Mouse (Mus musculus) intestine, embryonic 16.5 days (tissue): ENCODE measurements around the gene Sgpp1. TPM values are rescaled to one million over a fixed set of nuclear protein-coding genes. Genes with fewer than 3 reads are reported as not detected.

Source experiments
- ATAC-seq: fragments of 200-750 bp; cut with Nextera tagmentation; 2 replicates; pipeline ENCODE4 v1.8.0; 2017; ENCODE audit warnings: moderate TSS enrichment, moderate library complexity
- H3K27ac ChIP-seq: fragments of 300-500 bp; sonication (generic); 2 replicates; pipeline ENCODE4 v1.5.1; 2014; ENCODE audit warnings: mild to moderate bottlenecking, low read length
- H3K27me3 ChIP-seq: fragments of 300-500 bp; sonication (generic); replicated peaks from 2 replicates; pipeline ENCODE4 v1.6.1; 2014; ENCODE audit warnings: low read length, control low read depth, mixed read lengths; ENCODE audit not compliant: control insufficient read depth, insufficient read depth
- H3K36me3 ChIP-seq: fragments of 300-500 bp; sonication (generic); 2 replicates; pipeline ENCODE4 v1.6.1; 2014; ENCODE audit warnings: low read length, control low read depth; ENCODE audit not compliant: control insufficient read depth, insufficient read depth
- H3K4me1 ChIP-seq: fragments of 300-500 bp; sonication (generic); 2 replicates; pipeline ENCODE4 v1.6.1; 2014; ENCODE audit warnings: low read length, control low read depth, mixed read lengths; ENCODE audit not compliant: control insufficient read depth, insufficient read depth
- H3K4me2 ChIP-seq: fragments of 300-500 bp; sonication (generic); 2 replicates; pipeline ENCODE4 v1.6.1; 2014; ENCODE audit warnings: low read depth, low read length, control low read depth
- H3K4me3 ChIP-seq: fragments of 300-500 bp; sonication (generic); 2 replicates; pipeline ENCODE4 v1.5.1; 2014; ENCODE audit warnings: mild to moderate bottlenecking, low read length
- H3K9ac ChIP-seq: fragments of 300-500 bp; sonication (generic); 2 replicates; pipeline ENCODE4 v1.6.1; 2014; ENCODE audit warnings: low read depth, low read length
- H3K9me3 ChIP-seq: fragments of 300-500 bp; sonication (generic); 2 replicates; pipeline ENCODE4 v1.6.1; 2016; ENCODE audit warnings: low read length, control low read depth; ENCODE audit not compliant: control insufficient read depth
- WGBS: fragments of 180-500 bp; shearing (Covaris S2); extraction: QIAGEN DNeasy Blood & Tissue Kit; methylation state at CpG from one replicate; pipeline ENCODE4 v1.1.7; 2014; 5-methylcytosine and 5-hydroxymethylcytosine counted together
- polyA plus RNA-seq: library from polyadenylated mRNA; unstranded; fragments of >200 nt; fragmentation: Nextera tagmentation; extraction: Ambion mirVana; gene quantifications from 2 replicates; pipeline ENCODE4 v1.2.1, GENCODE M21; 2015

Sgpp1 gene
- polyA plus RNA-seq, result 9.6 and 12.6 TPM in 2 replicates

- Histone ChIP-seq H3K27ac (peak within 1 kb of the TSS; percentile 68), H3K4me3 (peak within 1 kb of the TSS; percentile 86), H3K4me1 (peaks cover 16% of the 10 kb centered on the region), H3K4me2 (peak within 1 kb of the TSS; percentile 96), H3K36me3 (no peaks in the 10 kb centered on the region), H3K9ac (peak within 1 kb of the TSS; percentile 87), H3K27me3 (no peaks in the 10 kb centered on the region), H3K9me3 (no peaks in the 10 kb centered on the region)
- peak; percentile 92 for ATAC-seq
- under 1% methylated on average over 102 of the region's 105 CpGs for WGBS
Measured at GRCm38 (mm10) chr12:75735246-75736200, at the start of gene Sgpp1. Sgpp1 (minus strand) TSS chr12:75735729.

GRCm38 (mm10) chr12:75784271-75784751 is 48.8 kb upstream of the Sgpp1 start:
- no peaks in the 10 kb centered on the region for H3K36me3 ChIP-seq
- 85% methylated on average over 2 of the region's 2 CpGs for WGBS
- H3K4me1 ChIP-seq, result no peaks in the 10 kb centered on the region
- ATAC-seq, result no peak
- H3K4me2 ChIP-seq, result no peak overlapping the region
- no peaks in the 10 kb centered on the region for H3K9me3 ChIP-seq
- no peaks in the 10 kb centered on the region for H3K27me3 ChIP-seq
- H3K4me3 ChIP-seq, result no peak overlapping the region
- no peak overlapping the region for H3K27ac ChIP-seq
- no peak overlapping the region for H3K9ac ChIP-seq

GRCm38 (mm10) chr12:75781995-75782394 is 46.5 kb upstream of the Sgpp1 start:
- 84% methylated on average over 7 of the region's 7 CpGs for WGBS
- H3K4me1 ChIP-seq, result no peaks in the 10 kb centered on the region
- no peaks in the 10 kb centered on the region for H3K27me3 ChIP-seq
- H3K4me3 ChIP-seq, result no peak overlapping the region
- no peaks in the 10 kb centered on the region for H3K9me3 ChIP-seq
- no peak overlapping the region for H3K9ac ChIP-seq
- ATAC-seq, result no peak
- H3K4me2 ChIP-seq, result no peak overlapping the region
- no peak overlapping the region for H3K27ac ChIP-seq
- no peaks in the 10 kb centered on the region for H3K36me3 ChIP-seq

- no peaks in the 10 kb centered on the region for H3K36me3 ChIP-seq
- no peaks in the 10 kb centered on the region for H3K27me3 ChIP-seq
- no peak for ATAC-seq
- no peak overlapping the region for H3K4me3 ChIP-seq
- no peak overlapping the region for H3K4me2 ChIP-seq
- H3K9me3 ChIP-seq, result no peaks in the 10 kb centered on the region
- H3K4me1 ChIP-seq, result no peaks in the 10 kb centered on the region
- no peak overlapping the region for H3K9ac ChIP-seq
- no peak overlapping the region for H3K27ac ChIP-seq
Measured at GRCm38 (mm10) chr12:75781445-75781844, 45.9 kb upstream of the Sgpp1 start.

- H3K36me3 ChIP-seq, result no peaks in the 10 kb centered on the region
- 28% methylated on average over 3 of the region's 3 CpGs for WGBS
- ATAC-seq, result peak; percentile 52
Measured at GRCm38 (mm10) chr12:75772424-75773034, 37.0 kb upstream of the Sgpp1 start.

GRCm38 (mm10) chr12:75771410-75771809 is 35.9 kb upstream of the Sgpp1 start:
- Histone ChIP-seq H3K4me1 (peaks cover 6% of the 10 kb centered on the region; the same call in 1 of the 2 replicates), H3K4me2 (no peak overlapping the region), H3K27ac (no peak overlapping the region), H3K9me3 (no peaks in the 10 kb centered on the region), H3K9ac (no peak overlapping the region), H3K4me3 (no peak overlapping the region), H3K36me3 (no peaks in the 10 kb centered on the region), H3K27me3 (no peaks in the 10 kb centered on the region)
- ATAC-seq, result peak; percentile 81; the same call in 1 of the 2 replicates
- WGBS, result 26% methylated on average over 3 of the region's 3 CpGs

More at GRCm38 (mm10) chr12:75772424-75773034, 37.0 kb upstream of the Sgpp1 start:
- H3K27ac ChIP-seq, result no peak overlapping the region
- no peaks in the 10 kb centered on the region for H3K27me3 ChIP-seq
- no peak overlapping the region for H3K9ac ChIP-seq
- no peak overlapping the region for H3K4me3 ChIP-seq
- H3K4me2 ChIP-seq, result no peak overlapping the region
- no peaks in the 10 kb centered on the region for H3K4me1 ChIP-seq
- no peaks in the 10 kb centered on the region for H3K9me3 ChIP-seq

- H3K9me3 ChIP-seq, result no peaks in the 10 kb centered on the region
- H3K9ac ChIP-seq, result 0 out of 2 replicates have a peak overlapping the region, but pooled peaks have one; percentile 3
- H3K36me3 ChIP-seq, result no peaks in the 10 kb centered on the region
- no peak overlapping the region for H3K27ac ChIP-seq
- no peaks in the 10 kb centered on the region for H3K27me3 ChIP-seq
- 46% methylated on average over 8 of the region's 8 CpGs for WGBS
- H3K4me2 ChIP-seq, result no peak overlapping the region
- ATAC-seq, result peak; percentile 32; the same call in 1 of the 2 replicates
- peaks cover 6% of the 10 kb centered on the region; the same call in 1 of the 2 replicates for H3K4me1 ChIP-seq
- no peak overlapping the region for H3K4me3 ChIP-seq
Measured at GRCm38 (mm10) chr12:75766885-75767317, 31.4 kb upstream of the Sgpp1 start.

- Histone ChIP-seq H3K4me1 (peaks cover 6% of the 10 kb centered on the region; the same call in 1 of the 2 replicates), H3K36me3 (no peaks in the 10 kb centered on the region), H3K9me3 (no peaks in the 10 kb centered on the region), H3K4me3 (no peak overlapping the region), H3K4me2 (no peak overlapping the region), H3K27ac (no peak overlapping the region), H3K9ac (no peak overlapping the region), H3K27me3 (no peaks in the 10 kb centered on the region)
- 47% methylated on average over 6 of the region's 6 CpGs for WGBS
- ATAC-seq, result no peak
Measured at GRCm38 (mm10) chr12:75766395-75766794, 30.9 kb upstream of the Sgpp1 start.

- Histone ChIP-seq H3K36me3 (no peaks in the 10 kb centered on the region), H3K9ac (no peak overlapping the region), H3K9me3 (no peaks in the 10 kb centered on the region), H3K27ac (no peak overlapping the region), H3K4me1 (peaks cover 6% of the 10 kb centered on the region; the same call in 1 of the 2 replicates), H3K4me2 (no peak overlapping the region), H3K27me3 (no peaks in the 10 kb centered on the region), H3K4me3 (no peak overlapping the region)
- no peak for ATAC-seq
- 44% methylated on average over 3 of the region's 3 CpGs for WGBS
Measured at GRCm38 (mm10) chr12:75765751-75766150, 30.2 kb upstream of the Sgpp1 start.
